Mouse (Mus musculus) testis, adult 2 months (tissue): ENCODE data around the gene Slc35e3.

ENCODE experiments used
- CTCF ChIP-seq: fragments of 200-500 bp; IDR thresholded peaks from 2 replicates; pipeline ENCODE4 v1.5.1; 2012; ENCODE audit warnings: low read depth, mild to moderate bottlenecking, inconsistent platforms, low read length, moderate library complexity; ENCODE audit not compliant: control insufficient read depth, insufficient read depth, insufficient replicate concordance
- POLR2A ChIP-seq: fragments of 200-500 bp; IDR thresholded peaks from 2 replicates; pipeline ENCODE4 v1.6.1; 2012; ENCODE audit warnings: low read depth, mild to moderate bottlenecking, inconsistent platforms, low read length, moderate library complexity; ENCODE audit not compliant: control insufficient read depth

DNA sequence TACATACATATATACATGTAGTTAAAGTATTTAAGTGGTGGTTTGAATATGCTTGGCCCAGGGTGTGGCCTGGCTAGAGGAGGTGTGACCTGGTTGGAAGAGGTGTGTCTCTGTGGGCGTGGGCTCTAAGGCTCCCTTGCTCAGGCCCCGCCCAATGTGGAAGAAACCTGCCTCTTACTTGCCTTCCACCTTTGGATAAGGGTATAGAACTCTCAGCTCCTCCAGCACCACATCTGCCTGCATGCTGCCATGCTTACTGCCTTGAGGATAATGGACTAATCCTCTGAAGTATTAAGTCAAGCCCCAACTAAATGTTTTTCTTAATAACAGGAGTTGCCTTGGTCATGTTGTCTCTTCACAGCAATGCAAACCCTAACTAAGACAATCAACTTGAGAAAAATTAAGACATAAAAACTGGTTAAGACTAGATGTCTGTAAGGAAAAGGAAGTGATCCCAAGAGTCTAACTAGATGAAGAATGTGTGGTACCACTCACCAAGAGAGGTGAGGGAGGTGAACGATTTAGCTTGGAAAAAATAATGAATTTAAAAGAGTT is 48.5 kb downstream of the Slc35e3 start:
- TF ChIP-seq POLR2A (no peak), CTCF (no peak)
